Mouse (Mus musculus) lung, embryonic 15.5 days (tissue): ENCODE data around the gene Ptprm. TPM values are rescaled to one million over a fixed set of nuclear protein-coding genes. Genes with fewer than 3 reads are reported as not detected.

Experiments
- ATAC-seq: fragments of 200-750 bp; cut with Nextera tagmentation; 2 replicates; pipeline ENCODE4 v1.8.0; 2017; ENCODE audit warnings: moderate number of reproducible peaks, borderline replicate concordance; ENCODE audit not compliant: low FRiP score, low TSS enrichment; ENCODE audit errors: extremely low read depth
- H3K27ac ChIP-seq: fragments of 300-500 bp; sonication (generic); 2 replicates; pipeline ENCODE4 v1.5.1; 2015; ENCODE audit warnings: moderate library complexity, mild to moderate bottlenecking, inconsistent platforms
- H3K27me3 ChIP-seq: fragments of 300-500 bp; sonication (generic); 2 replicates; pipeline ENCODE4 v1.6.1; 2015; ENCODE audit warnings: inconsistent platforms
- H3K36me3 ChIP-seq: fragments of 300-500 bp; sonication (generic); 2 replicates; pipeline ENCODE4 v1.6.1; 2015; ENCODE audit warnings: inconsistent platforms
- H3K4me1 ChIP-seq: fragments of 300-500 bp; sonication (generic); 2 replicates; pipeline ENCODE4 v1.6.1; 2015; ENCODE audit warnings: inconsistent platforms
- H3K4me2 ChIP-seq: fragments of 300-500 bp; sonication (generic); 2 replicates; pipeline ENCODE4 v1.6.1; 2015; ENCODE audit warnings: inconsistent platforms, mild to moderate bottlenecking, moderate library complexity
- H3K4me3 ChIP-seq: fragments of 300-500 bp; sonication (generic); 2 replicates; pipeline ENCODE4 v1.5.1; 2015; ENCODE audit warnings: mild to moderate bottlenecking, inconsistent platforms
- H3K9ac ChIP-seq: fragments of 300-500 bp; sonication (generic); 2 replicates; pipeline ENCODE4 v1.6.1; 2015; ENCODE audit warnings: inconsistent platforms
- H3K9me3 ChIP-seq: fragments of 300-500 bp; sonication (generic); 2 replicates; pipeline ENCODE4 v1.6.1; 2016; ENCODE audit warnings: inconsistent platforms
- WGBS: fragments of 180-500 bp; shearing (Covaris S2); methylation state at CpG from one replicate; pipeline ENCODE4 v1.1.7; 2015; 5-methylcytosine and 5-hydroxymethylcytosine counted together
- polyA plus RNA-seq: library from polyadenylated mRNA; unstranded; fragments of >200 nt; fragmentation: Nextera tagmentation; extraction: Ambion mirVana; gene quantifications from 2 replicates; pipeline ENCODE4 v1.2.1, GENCODE M21; 2015

Gene Ptprm
- polyA plus RNA-seq, 1 experiment from 2014 or later: 43.2 TPM

DNA sequence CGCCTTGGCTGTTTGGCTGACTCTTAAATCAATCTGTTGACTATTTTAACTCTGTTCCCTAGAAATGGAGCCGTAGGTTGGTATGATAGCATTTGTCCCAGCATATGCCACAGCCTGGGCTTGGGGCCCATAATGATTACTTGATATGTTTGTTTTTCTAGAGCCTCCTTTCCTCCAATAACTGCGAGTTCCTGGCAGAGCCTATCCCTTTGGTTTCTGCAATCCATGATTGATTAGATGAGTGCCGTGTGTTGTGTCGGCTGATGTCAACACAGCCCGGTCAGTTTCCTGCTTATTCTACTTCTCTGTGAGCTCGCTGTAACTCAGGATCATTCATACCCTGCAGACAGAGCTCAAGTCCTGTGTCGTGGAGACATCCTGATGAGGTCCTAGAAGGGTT is 194.6 kb downstream of the Ptprm start:
- no peaks in the 10 kb centered on the region for H3K36me3 ChIP-seq
- H3K4me1 ChIP-seq: peaks cover 16% of the 10 kb centered on the region
- H3K4me2 ChIP-seq: no peak overlapping the region
- ATAC-seq: peak; percentile 59; the same call in 1 of the 2 replicates
- 28% methylated on average over 8 of the region's 8 CpGs for WGBS
- H3K4me3 ChIP-seq: no peak overlapping the region
- no peak overlapping the region for H3K27ac ChIP-seq
- H3K9me3 ChIP-seq: no peaks in the 10 kb centered on the region
- no peak overlapping the region for H3K9ac ChIP-seq
- no peaks in the 10 kb centered on the region for H3K27me3 ChIP-seq

DNA sequence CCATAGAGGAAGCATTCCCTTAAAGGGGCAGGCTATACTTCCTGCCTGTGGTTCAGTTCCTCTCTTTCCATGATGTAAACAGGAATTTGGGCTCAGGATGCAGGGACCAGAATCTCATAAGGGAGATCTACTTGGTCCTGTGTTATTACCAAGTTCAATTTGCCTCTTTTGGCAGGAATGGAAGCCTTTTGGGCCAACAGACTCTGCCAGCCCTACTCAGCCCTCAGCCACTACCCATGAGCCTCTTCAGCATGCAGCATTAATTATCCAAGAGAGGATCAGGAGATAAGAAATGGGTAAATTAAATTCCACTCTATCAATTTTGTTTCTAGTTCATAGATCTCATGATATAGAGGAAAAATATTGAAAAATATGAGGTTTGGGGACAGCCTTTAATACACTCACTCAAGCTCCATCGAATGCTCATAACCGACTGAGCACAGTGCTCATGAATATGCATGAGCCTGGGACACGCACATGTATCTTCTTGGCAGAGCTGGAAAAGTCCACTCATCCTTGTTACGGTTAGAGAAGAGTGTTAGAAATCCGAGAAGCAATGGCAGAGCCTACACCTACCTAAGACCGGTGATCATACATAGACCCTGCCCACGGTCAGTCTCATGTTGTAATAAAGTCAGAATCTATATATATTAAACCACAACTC is 197.0 kb downstream of the Ptprm start:
- no peak for ATAC-seq
- no peak overlapping the region for H3K4me3 ChIP-seq
- WGBS: 86% methylated on average over 7 of the region's 7 CpGs
- H3K9me3 ChIP-seq: no peaks in the 10 kb centered on the region
- no peaks in the 10 kb centered on the region for H3K36me3 ChIP-seq
- peaks cover 16% of the 10 kb centered on the region for H3K4me1 ChIP-seq
- no peaks in the 10 kb centered on the region for H3K27me3 ChIP-seq
- no peak overlapping the region for H3K9ac ChIP-seq
- H3K27ac ChIP-seq: no peak overlapping the region
- no peak overlapping the region for H3K4me2 ChIP-seq

DNA sequence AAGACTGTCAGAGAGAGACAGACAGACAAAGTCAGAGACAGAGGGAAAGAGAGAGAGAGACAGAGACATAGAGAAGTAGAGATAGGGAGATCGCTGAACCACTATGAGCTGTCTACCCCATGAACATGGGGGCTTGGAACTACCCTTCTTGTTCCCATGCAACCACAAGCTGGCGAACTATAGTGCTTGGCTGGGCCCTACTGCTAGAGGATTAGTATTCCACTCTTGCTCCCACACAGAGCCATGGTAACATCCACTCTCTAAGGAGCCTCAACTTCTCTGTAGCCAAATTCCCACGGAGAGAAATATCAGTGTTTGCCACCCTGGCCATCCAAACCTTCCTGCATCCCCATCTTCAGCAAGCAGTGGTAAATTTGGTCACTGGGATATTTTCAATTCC is 202.0 kb downstream of the Ptprm start:
- no peak overlapping the region for H3K9ac ChIP-seq
- H3K4me1 ChIP-seq: 0 out of 2 replicates have a peak, but pooled peaks cover 3% of the 10 kb centered on the region
- ATAC-seq: no peak
- no peak overlapping the region for H3K4me3 ChIP-seq
- H3K9me3 ChIP-seq: no peaks in the 10 kb centered on the region
- WGBS: 81% methylated on average over 3 of the region's 3 CpGs
- no peaks in the 10 kb centered on the region for H3K36me3 ChIP-seq
- H3K27ac ChIP-seq: no peak overlapping the region
- H3K4me2 ChIP-seq: no peak overlapping the region
- H3K27me3 ChIP-seq: no peaks in the 10 kb centered on the region

- WGBS: 76% methylated on average over 2 of the region's 2 CpGs
- Histone ChIP-seq H3K27me3 (no peaks in the 10 kb centered on the region), H3K27ac (no peak overlapping the region), H3K4me3 (no peak overlapping the region), H3K9ac (no peak overlapping the region), H3K36me3 (no peaks in the 10 kb centered on the region), H3K4me2 (no peak overlapping the region), H3K9me3 (no peaks in the 10 kb centered on the region), H3K4me1 (no peaks in the 10 kb centered on the region)
- ATAC-seq: no peak; the same call in 1 of the 2 replicates
Observed at GRCm38 (mm10) chr17:67150441-67150840, 203.8 kb downstream of the Ptprm start.

DNA sequence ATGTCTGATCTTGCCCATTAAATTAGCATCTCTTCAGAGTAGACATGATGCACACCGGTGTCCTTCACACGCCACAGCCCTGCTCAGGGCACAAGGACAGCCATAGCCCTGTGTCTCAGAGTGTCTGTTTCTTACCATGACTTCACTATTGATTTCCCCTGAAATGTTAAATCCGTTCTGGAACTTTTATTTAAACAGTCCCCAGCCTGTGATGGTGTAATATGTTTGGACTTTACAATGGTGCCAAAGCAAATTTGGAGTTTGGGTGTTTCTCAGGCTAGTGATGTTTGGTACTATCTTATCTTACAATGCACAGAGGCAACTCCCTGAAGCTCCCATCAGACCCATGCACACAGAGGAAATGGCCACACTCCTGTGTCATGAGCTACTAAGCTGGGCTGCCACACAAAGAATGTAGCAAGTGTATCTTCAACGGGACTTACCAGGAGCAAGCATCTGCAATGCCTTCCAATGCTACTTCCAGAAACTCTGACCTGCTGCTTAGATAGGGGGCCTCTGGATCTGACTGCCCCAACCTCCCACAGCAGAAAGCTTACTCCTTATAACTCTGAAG is 212.0 kb downstream of the Ptprm start:
- no peaks in the 10 kb centered on the region for H3K4me1 ChIP-seq
- no peak overlapping the region for H3K4me3 ChIP-seq
- H3K36me3 ChIP-seq: no peaks in the 10 kb centered on the region
- no peak overlapping the region for H3K27ac ChIP-seq
- no peak for ATAC-seq
- H3K9me3 ChIP-seq: no peaks in the 10 kb centered on the region
- WGBS: 60% methylated on average over 4 of the region's 4 CpGs
- H3K27me3 ChIP-seq: no peaks in the 10 kb centered on the region
- H3K4me2 ChIP-seq: no peak overlapping the region
- H3K9ac ChIP-seq: no peak overlapping the region

DNA sequence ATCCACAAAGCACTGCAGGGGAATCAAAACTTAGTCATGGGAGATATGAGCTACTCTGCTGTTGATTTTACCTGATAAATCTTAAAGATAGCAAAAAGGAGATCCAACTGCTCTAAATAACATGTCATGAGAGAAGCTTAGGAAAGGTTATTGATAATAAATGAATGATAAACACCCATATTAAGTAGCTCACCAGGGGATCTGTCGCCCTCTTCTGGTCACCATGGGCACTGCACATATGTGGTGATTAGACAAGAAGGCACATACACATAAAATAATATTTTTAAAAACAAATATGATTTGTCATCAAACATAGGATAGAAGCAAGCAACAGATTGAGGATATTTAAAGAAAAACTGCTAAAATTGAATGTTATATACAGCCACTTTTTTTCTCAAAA is 213.8 kb downstream of the Ptprm start:
- ATAC-seq: no peak
- H3K4me1 ChIP-seq: 0 out of 2 replicates have a peak, but pooled peaks cover 3% of the 10 kb centered on the region
- no peaks in the 10 kb centered on the region for H3K27me3 ChIP-seq
- WGBS: 42% methylated on average over 1 of the region's 1 CpGs
- H3K9me3 ChIP-seq: no peaks in the 10 kb centered on the region
- no peak overlapping the region for H3K27ac ChIP-seq
- no peaks in the 10 kb centered on the region for H3K36me3 ChIP-seq
- no peak overlapping the region for H3K4me2 ChIP-seq
- H3K9ac ChIP-seq: no peak overlapping the region
- no peak overlapping the region for H3K4me3 ChIP-seq

DNA sequence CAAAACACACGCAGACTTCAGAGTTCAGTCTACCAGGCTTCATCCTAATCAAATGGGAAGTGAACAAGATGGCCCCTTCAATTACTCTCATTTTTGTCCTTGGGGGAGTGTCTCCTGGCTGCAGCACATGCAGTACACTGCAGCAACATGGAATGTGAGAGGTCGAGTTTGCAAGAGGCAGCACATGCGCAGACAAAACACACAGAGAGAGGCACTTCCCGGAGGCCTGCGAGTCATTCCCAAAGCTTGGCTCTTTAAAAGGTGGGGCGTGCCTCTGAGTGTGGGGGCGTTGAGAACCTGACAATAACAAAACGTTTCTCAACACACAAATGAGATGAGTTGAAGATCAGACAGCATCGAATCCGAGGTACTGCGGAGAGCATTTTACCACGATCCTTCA is 215.3 kb downstream of the Ptprm start:
- no peaks in the 10 kb centered on the region for H3K27me3 ChIP-seq
- H3K9me3 ChIP-seq: no peaks in the 10 kb centered on the region
- H3K4me3 ChIP-seq: no peak overlapping the region
- H3K27ac ChIP-seq: no peak overlapping the region
- no peak overlapping the region for H3K9ac ChIP-seq
- peaks cover 7% of the 10 kb centered on the region; the same call in 1 of the 2 replicates for H3K4me1 ChIP-seq
- H3K4me2 ChIP-seq: no peak overlapping the region
- no peaks in the 10 kb centered on the region for H3K36me3 ChIP-seq
- 61% methylated on average over 12 of the region's 12 CpGs for WGBS
- ATAC-seq: no peak

DNA sequence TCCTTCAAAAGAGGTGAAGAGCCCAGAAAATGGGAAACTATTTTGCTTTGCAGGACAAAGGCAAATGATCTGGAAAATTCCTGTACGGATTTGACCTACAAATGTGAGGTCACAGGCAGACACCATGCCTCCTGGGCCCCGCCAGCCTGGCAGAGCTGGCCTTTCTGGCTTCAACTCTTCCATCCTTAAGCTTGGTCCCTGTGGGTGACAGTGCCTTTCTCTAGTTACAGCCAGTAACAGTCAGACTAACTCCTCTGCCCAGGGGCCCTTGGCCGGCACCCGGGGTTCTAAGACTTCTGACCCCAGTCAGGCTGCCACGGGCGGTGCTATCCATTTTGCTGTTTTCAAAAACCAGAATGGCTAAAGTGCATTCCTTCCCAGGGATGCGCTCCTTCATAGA is 217.4 kb downstream of the Ptprm start:
- no peak overlapping the region for H3K9ac ChIP-seq
- ATAC-seq: no peak
- no peak overlapping the region for H3K27ac ChIP-seq
- no peaks in the 10 kb centered on the region for H3K9me3 ChIP-seq
- H3K4me2 ChIP-seq: no peak overlapping the region
- H3K4me3 ChIP-seq: no peak overlapping the region
- 79% methylated on average over 7 of the region's 7 CpGs for WGBS
- peaks cover 18% of the 10 kb centered on the region for H3K4me1 ChIP-seq
- H3K27me3 ChIP-seq: no peaks in the 10 kb centered on the region
- no peaks in the 10 kb centered on the region for H3K36me3 ChIP-seq

GRCm38 (mm10) chr17:67136421-67136820 is 217.8 kb downstream of the Ptprm start:
- Histone ChIP-seq H3K9ac (no peak overlapping the region), H3K27me3 (no peaks in the 10 kb centered on the region), H3K36me3 (no peaks in the 10 kb centered on the region), H3K9me3 (no peaks in the 10 kb centered on the region), H3K4me2 (no peak overlapping the region), H3K4me3 (no peak overlapping the region), H3K4me1 (peaks cover 18% of the 10 kb centered on the region), H3K27ac (no peak overlapping the region)
- ATAC-seq: no peak
- WGBS: 65% methylated on average over 8 of the region's 8 CpGs

- Histone ChIP-seq H3K4me2 (no peak overlapping the region), H3K27ac (no peak overlapping the region), H3K9me3 (no peaks in the 10 kb centered on the region), H3K9ac (no peak overlapping the region), H3K27me3 (no peaks in the 10 kb centered on the region), H3K4me1 (peaks cover 18% of the 10 kb centered on the region), H3K36me3 (no peaks in the 10 kb centered on the region), H3K4me3 (no peak overlapping the region)
- ATAC-seq: no peak
- WGBS: 77% methylated on average over 4 of the region's 4 CpGs
Observed at GRCm38 (mm10) chr17:67134235-67134634, 220.0 kb downstream of the Ptprm start.

GRCm38 (mm10) chr17:67133440-67134103 is 220.7 kb downstream of the Ptprm start:
- Histone ChIP-seq H3K27ac (peak overlapping the region; percentile 71), H3K9me3 (no peaks in the 10 kb centered on the region), H3K27me3 (no peaks in the 10 kb centered on the region), H3K4me2 (peak overlapping the region; percentile 19), H3K9ac (no peak overlapping the region), H3K4me1 (peaks cover 18% of the 10 kb centered on the region), H3K36me3 (no peaks in the 10 kb centered on the region), H3K4me3 (no peak overlapping the region)
- 16% methylated on average over 13 of the region's 13 CpGs for WGBS
- peak; percentile 85; the same call in 1 of the 2 replicates for ATAC-seq

- ATAC-seq: no peak
- Histone ChIP-seq H3K27me3 (no peaks in the 10 kb centered on the region), H3K4me2 (peak overlapping the region; percentile 19; the same call in 1 of the 2 replicates), H3K27ac (0 out of 2 replicates have a peak overlapping the region, but pooled peaks have one; percentile 71), H3K36me3 (no peaks in the 10 kb centered on the region), H3K4me1 (peaks cover 20% of the 10 kb centered on the region), H3K9ac (no peak overlapping the region), H3K9me3 (no peaks in the 10 kb centered on the region), H3K4me3 (no peak overlapping the region)
- WGBS: 93% methylated on average over 4 of the region's 4 CpGs
Observed at GRCm38 (mm10) chr17:67133026-67133425, 221.2 kb downstream of the Ptprm start.
